Mouse (Mus musculus) adrenal gland, postnatal 25 days (tissue): ENCODE data around the gene Fzd4. TPM values are rescaled to one million over a fixed set of nuclear protein-coding genes. Genes with fewer than 3 reads are reported as not detected.

Source experiments
- DNase-seq: peaks from one replicate; pipeline ENCODE4 v3.0.0; 2021; ENCODE audit warnings: mixed read lengths
- long read RNA-seq: library from polyadenylated mRNA; stranded (forward); transcript quantifications from one replicate; pipeline ENCODE4 v2.0.0, GENCODE M21; 2021
- total RNA-seq: library from RNA; stranded (reverse); gene quantifications from 2 replicates; pipeline ENCODE4 v1.2.3, GENCODE M21; 2021

Fzd4 gene
- 28.5 and 36.0 TPM in 2 replicates for total RNA-seq
- long read RNA-seq, full-length matches to known transcripts: 7 of 14 reads
- long read RNA-seq, partial matches to known transcripts: 0 of 14 reads
- long read RNA-seq, other reads (novel, unspliced or antisense): 7 of 14 reads

DNA sequence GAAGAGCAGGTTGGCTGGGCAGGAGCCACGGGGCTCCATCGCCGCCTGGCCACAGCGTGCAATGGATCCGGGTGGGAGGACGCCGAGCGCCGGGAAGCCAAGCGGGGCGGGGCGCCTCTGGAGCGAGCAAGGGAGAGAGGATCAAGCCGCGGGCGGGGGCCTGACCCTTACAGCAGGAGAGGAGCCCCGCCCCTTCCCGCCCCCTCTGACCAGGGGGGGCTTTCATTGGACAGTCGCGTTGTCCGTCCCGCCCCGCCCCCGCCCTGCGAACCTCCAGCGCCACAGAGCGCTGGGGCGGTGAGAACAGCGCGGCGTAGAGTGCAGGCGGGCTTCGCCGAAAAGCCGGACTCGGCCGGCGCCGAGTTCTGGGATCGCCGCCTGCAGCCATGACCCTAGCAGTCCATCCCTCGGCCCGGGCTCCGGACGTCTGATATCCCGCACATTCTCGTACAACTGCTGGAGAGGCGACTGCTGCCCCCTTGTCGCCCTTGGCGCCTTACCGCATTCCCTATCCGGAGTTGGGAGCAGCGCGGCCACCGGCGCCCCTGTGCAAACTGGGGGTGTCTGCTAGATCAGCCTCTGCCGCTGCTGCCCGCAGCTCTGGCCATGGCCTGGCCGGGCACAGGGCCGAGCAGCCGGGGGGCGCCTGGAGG, at the start of gene Fzd4, which contains the start of gene Tmem135:
Fzd4 (plus strand) TSS at position 275 of the 653 bp plus-strand sequence.
Tmem135 (minus strand) TSS at position 142 of the 653 bp plus-strand sequence.
- peak; percentile 97 for DNase-seq

DNA sequence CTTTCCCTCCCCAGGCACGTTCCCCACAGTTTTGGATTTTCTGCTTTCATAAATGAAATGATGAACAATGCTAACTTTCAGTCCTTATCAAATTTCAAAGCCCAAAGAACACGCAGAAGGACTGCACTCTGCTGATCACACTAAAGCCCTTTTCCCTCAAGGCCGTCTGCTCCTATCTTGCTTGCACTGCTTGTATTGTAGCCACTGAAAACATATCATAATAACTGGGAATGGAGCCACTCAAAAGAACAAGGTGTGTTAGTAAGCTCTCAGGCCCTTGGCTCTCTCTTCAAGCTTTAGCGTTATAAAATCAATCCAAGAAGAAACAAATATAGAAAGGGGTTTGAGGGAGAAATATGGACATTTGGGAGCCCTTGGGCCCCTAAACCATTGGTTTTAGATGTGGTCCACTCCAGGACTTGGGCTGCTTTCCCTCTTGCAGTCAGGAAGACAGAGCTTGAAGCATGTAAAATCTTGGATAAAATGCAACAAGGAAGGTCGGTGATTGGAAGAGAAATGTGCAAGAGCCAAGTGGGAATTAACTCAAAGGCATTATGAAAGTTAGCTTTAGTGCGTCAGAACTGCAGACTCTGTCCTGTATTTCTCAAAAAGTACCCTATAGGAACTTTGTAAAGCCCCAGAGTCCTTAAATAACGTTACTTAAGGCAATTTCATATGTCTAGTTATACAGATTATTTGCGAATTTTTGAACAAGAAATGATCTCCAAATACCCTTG, 48.5 kb upstream of the Fzd4 start:
- DNase-seq: no peak

DNA sequence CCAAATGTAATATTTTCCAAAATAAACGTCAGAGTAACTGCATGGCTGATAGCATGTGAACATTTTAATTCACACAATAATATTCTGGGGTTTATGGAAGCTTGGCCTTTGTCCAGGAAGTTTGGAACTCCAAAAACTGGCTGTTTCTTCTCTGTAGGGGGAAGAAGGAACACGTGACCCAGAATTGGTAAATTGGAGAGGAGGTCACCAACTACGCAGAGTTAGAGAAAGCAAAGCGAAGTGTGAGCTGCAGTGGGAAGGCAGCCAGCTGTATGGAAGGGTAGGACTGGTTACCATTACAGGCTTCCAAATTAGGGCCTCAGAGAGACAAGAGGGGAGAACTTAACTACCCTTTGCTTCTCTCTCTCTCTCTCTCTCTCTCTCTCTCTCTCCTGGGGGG, 47.8 kb upstream of the Fzd4 start:
- DNase-seq: no peak

DNA sequence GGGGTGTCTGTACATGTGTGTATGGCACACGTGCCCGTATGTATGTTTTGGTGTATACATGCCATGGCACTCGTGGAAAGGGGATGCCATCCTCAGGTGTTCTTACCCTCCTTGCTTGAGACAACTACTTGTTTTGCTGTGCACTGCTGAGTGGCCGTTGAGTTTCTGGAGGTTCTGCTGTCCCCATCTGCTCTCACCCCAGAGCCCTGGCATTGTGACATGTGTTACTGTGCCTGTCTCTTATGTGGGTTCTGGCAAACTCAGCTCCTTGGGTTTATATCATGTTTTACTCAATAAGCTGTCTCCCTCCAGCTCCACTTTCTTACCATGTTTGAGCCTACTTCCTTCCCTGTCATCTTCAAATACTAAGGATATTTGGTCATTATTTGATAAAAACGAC, 40.2 kb upstream of the Fzd4 start:
- DNase-seq: no peak

DNA sequence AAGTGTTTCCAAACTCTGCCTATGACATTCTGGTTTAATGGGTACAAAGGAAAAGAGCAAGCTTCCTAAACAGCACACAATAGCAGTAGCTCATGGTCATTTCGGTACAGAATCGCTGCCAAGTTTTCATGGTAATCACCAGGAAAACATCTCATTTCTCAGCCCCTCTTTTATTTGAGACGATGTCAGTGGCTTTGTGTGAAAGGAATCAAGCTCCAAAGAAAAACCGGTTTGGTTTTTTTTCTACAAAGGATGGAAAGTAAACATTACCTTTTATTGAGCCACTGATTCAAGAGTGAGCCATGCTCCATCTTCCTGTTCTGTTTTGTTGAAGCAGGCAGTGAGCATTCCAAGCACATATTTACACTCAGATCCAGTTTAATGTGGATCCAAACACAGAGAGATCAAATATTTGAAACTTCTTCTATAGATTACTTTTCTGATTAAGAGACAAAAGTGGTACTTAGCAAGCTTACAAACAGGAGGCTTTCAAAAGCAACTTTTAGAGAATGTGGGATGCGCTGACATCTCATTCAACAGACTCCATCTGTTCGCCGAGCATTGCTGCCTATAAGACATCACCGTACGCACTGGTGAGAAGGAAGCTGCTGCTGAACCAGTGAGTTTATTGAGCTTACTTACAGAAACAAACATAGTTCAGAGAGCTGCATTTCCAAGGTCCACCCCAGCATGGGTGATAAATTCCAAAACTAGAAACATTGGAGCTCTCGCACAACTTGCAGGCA, 38.8 kb upstream of the Fzd4 start:
- DNase-seq: no peak

DNA sequence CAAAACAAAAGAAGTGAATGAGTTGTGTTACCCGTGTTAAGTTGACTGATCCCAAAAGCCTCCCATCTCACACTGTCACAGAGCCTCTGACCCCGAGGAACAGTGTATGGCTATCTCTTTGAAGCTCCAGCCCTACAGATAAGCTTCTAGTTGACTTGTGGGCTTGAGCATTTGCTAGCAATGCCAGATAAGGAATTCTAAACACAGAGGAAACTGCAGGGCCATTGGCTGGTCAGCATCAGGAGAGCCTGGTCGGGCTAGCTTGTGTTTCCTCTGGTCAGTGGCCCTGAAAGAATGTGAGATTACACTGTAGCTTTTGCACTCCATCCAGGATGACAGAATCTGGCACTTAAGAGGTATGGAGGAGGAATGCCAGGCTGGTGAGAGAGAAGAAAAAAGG, 36.5 kb upstream of the Fzd4 start:
- no peak for DNase-seq

DNA sequence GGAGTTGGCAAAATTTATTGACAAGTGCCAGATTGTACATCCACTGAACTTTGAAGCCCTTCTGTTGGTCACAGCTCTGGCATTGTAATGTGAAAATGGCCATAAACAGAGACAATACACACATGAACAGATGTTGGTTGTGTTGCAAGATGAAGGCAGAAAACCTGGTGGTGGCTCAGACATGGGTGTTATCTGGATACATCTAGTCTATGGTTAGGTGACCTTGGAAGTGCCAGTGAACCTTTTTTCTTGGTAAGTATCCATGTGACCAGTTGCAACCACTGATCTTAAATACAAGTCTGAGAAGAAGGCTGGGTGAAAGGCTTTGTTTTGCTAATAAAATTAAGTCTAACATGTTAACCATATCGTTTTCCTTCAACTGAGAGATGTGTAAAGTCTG, 34.1 kb upstream of the Fzd4 start:
- DNase-seq: no peak

DNA sequence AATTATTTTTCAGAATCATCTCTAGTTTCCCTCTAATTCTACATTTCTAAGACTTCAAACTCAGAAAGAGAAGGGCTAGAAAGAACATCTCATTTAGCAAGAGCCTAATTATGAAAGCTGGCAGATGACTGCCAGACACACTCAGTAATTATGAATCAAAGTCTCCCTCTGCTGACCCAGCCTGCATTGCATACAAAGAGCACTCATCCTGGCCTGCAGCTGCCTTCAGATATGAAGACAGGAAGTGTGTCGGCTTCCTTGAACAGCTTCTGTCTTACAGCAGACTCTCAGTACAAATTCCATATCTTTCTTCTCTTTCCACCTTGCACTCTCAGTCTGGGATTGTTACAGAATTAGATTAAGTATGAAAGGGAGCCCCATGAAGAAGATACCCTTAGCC, 33.2 kb upstream of the Fzd4 start:
- DNase-seq: peak; percentile 12

DNA sequence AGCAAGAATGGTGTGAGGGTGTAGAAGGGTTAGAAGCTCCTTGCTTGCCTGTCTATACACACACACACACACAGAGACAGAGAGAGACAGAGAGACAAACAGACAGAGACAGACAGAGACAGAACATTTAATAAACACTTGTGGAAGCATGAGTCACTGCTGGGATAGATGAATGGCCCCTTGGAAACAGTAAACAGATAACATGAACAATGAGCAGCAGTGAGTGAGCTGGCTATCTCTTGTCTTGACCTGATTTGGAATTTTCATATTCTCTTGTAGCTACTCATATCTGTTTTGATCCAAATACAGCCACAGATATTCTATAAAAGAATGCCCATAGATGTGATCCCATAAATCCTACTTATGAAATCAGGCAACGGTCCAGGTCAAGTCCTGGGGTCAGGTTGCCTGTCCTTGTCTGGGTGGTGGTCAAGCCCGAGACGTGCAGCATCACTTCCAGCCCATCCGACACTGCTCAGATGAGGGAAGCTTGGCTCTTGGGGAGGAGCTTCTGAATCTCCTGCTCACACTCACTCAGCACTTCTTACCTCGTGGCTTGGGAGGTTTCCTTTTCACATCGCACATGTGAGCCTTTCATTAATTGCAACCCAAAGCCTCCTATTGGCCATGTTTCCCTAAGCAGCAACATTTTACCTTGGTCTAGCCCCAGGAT, 32.4 kb upstream of the Fzd4 start:
- no peak for DNase-seq

DNA sequence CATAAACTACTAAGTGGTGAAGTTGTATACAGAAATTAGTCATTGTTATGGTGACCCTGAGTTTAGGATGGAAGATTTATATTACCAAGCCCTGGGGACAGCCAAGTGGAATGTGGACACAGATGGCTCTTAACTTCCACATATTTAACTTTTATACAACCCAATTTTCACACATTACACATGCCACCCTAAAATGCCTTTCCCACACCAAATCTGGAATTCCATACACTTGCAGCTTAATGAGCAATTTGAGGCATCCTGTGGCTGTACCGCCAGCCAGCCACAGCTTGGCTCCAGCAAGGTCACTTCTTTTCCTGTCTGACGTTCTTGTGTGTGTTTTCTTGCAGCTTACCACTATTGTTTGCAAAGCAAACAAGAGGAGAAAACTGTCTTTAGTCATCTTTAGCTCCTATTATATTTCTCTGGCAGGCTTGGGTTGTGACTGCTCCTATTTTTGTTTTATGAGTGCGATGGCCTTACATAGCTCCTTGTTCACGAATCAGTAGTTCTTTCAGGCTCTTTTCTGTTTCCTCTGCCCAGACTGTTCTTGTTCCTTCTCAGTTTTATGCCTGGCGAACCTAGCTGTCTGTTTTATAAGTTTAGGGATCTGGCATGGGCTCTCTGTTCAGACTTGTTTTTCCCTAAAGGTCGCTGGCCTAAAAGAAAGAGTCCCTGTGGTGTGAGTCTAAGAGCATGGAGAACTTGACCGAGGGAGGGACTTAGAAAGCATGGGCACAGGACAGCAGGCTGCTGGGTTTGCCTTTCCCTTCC, 23.0 kb upstream of the Fzd4 start:
- DNase-seq: no peak

DNA sequence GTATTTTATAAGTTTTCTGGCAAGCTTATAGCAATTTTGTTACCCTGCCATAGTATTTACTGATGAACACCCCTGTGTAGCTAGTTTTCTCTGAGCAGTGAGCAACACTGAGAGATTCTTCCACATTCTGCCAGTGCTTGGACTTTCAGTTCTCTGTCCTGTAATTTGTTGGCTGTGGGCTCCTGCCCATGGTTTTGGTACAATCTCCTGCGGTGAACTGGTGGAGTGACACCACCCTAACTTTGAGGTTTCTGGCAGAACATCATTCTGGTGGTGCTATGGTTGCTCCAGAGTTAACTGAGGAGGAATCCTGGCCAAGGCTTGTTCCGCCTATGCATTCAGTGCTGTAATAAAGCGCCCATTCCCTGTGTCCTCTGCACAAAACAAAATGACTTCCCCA, 21.3 kb upstream of the Fzd4 start:
- no peak for DNase-seq

DNA sequence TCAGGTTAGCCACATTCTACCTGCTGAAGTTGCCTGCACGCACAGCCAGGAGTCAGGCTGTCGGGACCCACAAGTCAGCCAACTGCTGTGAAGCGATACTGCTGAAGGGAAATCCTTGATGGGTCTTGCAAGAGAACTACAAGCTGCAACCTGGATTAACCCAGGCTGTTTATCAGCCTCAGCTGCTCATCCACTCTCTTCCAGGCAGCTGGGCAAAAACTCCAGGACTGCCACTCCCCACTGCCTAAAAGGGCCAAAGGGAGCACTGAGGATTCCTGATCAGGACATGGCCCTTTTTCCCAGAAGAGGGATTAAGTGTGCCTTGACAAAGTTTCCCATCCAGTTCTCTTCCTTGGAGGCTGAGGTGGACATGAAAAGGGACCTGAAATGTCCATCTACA, 15.2 kb upstream of the Fzd4 start:
- DNase-seq: no peak

DNA sequence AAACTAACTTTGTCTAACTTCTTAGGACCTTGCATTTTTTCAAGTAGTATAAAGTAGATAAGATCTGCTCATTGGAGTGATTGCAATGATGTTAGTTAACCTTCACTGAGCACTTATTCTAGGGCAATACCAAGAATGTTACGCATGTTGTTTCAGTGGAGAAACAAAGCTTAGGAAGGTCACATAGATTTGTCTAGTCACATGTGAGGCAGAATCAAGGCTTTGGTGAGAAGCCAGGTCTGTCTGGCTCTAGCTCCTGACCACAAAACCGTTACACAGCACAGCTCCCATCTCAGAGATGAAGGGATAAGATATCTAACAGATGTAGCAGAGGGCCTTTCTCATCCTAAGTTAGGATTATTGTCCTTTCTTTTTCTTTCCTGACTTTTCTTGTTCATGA, 13.5 kb upstream of the Fzd4 start:
- peak; percentile 39 for DNase-seq

DNA sequence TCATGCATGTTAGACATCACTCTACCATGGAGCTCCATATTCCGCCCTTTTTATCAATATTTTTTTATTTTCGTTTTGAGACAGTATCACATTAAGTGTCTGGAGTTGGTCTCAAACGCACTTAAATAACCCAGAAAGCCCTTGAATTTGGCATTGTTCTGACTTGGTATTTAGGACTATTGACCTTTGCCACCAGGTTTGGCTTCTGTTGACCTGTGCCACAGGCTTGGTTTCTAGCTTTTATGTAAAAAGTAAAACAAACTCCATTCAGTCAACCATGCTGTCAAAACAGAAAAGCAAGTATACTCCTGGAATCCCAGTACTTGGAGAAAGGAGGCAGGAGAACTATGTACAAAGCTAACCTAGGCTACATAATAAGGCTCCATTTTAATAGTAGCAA, 12.9 kb upstream of the Fzd4 start:
- no peak for DNase-seq

DNA sequence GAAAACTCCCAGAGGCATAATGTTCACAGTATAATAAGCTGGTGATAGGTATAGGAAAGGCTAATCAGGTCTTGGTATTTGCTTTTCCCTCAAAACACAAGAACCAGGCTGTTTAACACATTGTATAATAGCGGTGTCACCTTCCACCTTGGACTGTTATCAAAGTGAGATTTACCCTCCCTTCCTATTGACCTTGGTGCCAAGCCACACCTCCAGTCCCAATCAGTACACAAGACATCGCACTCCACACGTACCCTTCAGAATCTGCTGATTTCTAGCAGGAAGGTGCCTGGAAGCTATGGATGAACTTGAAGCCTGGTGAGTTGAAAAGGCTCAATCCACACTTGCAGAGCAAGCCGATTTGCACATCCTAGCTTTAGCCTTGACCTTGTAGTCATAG, 12.3 kb upstream of the Fzd4 start:
- DNase-seq: no peak

DNA sequence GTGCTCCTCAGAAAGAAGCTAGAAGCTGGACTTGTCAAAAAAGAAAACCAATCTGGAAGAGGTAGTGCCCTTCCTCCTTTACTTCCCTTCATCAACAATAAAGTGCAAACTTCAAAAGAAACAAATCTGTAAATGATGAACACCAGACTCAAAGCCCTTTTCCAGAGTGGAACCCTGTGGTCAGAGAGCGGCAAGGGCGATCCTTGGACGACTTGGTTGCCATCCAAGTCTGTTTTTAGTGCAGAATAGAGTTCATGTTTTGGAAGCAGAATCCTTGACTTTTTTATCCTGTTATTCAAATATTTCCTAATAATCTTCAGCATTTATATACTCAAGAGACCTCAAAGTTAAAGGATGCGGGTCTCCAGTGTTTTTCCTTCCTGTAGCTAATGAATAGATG, 11.8 kb upstream of the Fzd4 start:
- DNase-seq: peak; percentile 23

DNA sequence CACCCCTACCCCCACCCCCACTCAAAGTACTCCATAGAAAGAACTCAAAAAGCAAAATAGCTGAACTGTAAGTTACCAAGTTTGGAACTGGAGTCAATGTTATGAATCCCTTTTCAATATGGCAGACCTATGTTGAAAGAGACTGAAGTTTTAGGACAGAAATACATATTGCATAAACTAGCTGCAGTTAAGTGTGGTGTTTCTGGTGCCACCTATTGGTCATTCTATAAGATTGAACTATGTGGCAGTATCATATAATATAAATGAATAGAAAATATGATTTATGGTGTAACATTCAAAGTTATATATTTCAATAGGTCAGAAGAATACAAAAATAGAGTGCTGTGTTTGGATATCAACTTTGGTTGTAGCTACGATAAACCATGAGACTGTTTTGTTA, 11.3 kb upstream of the Fzd4 start:
- DNase-seq: no peak

DNA sequence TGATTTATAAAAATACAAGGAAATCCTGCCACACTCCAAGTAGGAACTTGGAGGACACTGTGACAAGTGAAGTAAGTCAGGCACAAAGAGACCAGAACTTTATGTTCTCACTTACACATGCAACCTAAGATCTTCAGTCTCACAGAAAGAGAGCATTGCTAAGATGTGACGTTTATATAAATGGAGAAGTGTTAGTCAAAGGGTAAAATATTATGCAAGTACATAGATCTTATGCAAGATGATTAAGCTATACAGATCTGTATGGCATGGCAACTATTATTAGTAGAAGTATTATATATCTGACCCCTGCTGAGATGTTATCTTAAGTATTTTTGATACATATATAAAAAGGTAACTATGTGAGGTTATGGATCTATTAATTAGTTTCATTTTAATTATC, 8.8 kb upstream of the Fzd4 start:
- DNase-seq: no peak

DNA sequence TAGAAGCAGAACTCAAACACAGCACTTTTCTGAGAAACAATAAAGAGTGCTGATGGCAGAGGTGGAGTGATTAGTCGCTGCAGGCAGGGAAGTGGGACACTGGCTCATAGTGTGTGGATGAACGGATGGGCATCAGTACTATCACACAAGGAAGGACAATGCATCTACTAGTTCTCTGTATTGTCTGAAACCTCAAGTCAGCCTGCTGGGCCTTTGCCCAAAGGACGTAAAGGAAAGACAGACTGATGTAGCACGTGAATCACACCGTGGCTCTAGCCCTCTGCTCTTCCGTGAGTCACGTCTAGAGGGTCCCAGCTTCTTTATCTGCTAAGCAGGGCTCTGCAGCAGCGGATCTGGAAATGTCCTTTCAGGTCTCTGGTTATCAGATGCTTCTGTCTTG, 7.8 kb upstream of the Fzd4 start:
- DNase-seq: no peak

DNA sequence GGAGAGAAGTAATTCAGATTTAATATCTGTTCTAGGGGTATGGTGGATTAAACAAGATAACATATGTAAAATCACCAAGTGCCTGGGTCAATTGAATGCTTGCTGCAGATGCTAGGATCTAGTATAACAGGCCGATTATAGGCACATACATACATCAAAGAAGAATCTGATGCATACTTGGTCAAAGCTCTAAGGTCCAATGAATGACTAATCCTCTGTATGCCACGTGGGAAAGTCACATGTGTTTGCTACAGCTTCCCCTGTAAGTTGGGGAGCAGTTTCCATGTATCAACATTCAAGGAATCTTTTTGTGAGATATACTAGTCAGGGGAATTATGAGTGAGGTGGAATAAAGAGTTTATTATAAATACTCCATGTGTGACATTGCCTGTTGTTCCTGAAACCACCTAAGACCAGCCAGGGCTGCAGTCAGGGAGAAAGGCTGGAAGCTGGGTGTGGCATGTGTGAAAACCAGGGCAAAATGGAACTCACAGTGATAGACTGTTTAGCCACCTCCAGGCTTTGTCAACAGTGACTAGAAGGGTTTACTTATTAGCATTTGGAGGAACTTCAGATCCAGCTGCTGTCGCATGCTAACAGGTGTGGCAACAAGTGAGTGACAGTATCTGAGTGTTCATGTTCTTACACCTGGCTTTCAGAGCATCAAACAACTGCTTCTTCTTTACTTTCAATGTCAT, 6.2 kb upstream of the Fzd4 start:
- DNase-seq: no peak

DNA sequence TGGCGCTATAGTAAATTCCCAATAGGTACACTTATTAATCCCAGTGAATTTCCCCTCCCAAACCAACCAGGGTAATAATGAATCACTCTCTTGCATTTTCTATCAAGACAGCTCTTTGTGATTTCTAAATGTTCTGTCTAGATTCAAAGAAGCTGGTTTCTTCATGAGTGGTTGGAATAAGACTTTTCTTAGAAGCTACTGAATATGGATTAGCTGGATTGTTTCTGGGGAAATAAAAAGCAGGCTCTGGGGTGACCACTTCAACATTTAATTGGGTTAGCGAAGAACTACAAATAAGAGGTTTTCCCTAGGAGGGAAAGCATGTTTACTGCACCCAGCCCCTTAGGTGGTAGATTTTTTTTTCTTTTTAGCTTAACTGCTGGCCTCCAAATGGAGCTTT, 3.4 kb upstream of the Fzd4 start:
- DNase-seq: no peak
